Mouse (Mus musculus) kidney, embryonic 14.5 days (tissue): ENCODE data around the gene Fndc8. TPM values are rescaled to one million over a fixed set of nuclear protein-coding genes. Genes with fewer than 3 reads are reported as not detected.

Source experiments
- ATAC-seq: fragments of 200-750 bp; cut with Nextera tagmentation; 2 replicates; pipeline ENCODE4 v1.8.0; 2017; ENCODE audit warnings: moderate number of reproducible peaks, mild to moderate bottlenecking, moderate TSS enrichment, moderate library complexity; ENCODE audit not compliant: low FRiP score, low TSS enrichment
- H3K27ac ChIP-seq: fragments of 300-500 bp; sonication (generic); 2 replicates; pipeline ENCODE4 v1.5.1; 2014; ENCODE audit warnings: low read depth, mild to moderate bottlenecking, low read length, moderate library complexity, mixed read lengths
- H3K27me3 ChIP-seq: fragments of 300-500 bp; sonication (generic); 2 replicates; pipeline ENCODE4 v1.6.1; 2014; ENCODE audit warnings: mild to moderate bottlenecking, low read length; ENCODE audit not compliant: control insufficient read depth, insufficient read depth
- H3K36me3 ChIP-seq: fragments of 300-500 bp; sonication (generic); 2 replicates; pipeline ENCODE4 v1.6.1; 2014; ENCODE audit warnings: low read length, mixed read lengths; ENCODE audit not compliant: control insufficient read depth, insufficient read depth
- H3K4me1 ChIP-seq: fragments of 300-500 bp; sonication (generic); 2 replicates; pipeline ENCODE4 v1.6.1; 2014; ENCODE audit warnings: low read length, mixed read lengths; ENCODE audit not compliant: control insufficient read depth, insufficient read depth
- H3K4me2 ChIP-seq: fragments of 300-500 bp; sonication (generic); replicated peaks from 2 replicates; pipeline ENCODE4 v1.6.1; 2014; ENCODE audit warnings: low read depth, mild to moderate bottlenecking, low read length
- H3K4me3 ChIP-seq: fragments of 300-500 bp; sonication (generic); 2 replicates; pipeline ENCODE4 v1.5.1; 2014; ENCODE audit warnings: mild to moderate bottlenecking, low read length
- H3K9ac ChIP-seq: fragments of 300-500 bp; sonication (generic); 2 replicates; pipeline ENCODE4 v1.6.1; 2014; ENCODE audit warnings: low read depth, mild to moderate bottlenecking, low read length, moderate library complexity
- H3K9me3 ChIP-seq: fragments of 300-500 bp; sonication (generic); 2 replicates; pipeline ENCODE4 v1.6.1; 2016; ENCODE audit warnings: low read length; ENCODE audit not compliant: control insufficient read depth
- WGBS: fragments of 180-500 bp; shearing (Covaris S2); extraction: QIAGEN DNeasy Blood & Tissue Kit; methylation state at CpG from one replicate; pipeline ENCODE4 v1.1.7; 2014; 5-methylcytosine and 5-hydroxymethylcytosine counted together
- polyA plus RNA-seq: library from polyadenylated mRNA; unstranded; fragments of >200 nt; fragmentation: Nextera tagmentation; extraction: Ambion mirVana; gene quantifications from 2 replicates; pipeline ENCODE4 v1.2.1, GENCODE M21; 2014

Fndc8 gene
- polyA plus RNA-seq, 1 experiment from 2014 or later, result 0.19 TPM

GRCm38 (mm10) chr11:82875631-82876030 is 16.3 kb upstream of the Fndc8 start:
- H3K4me3 ChIP-seq, result no peak overlapping the region
- no peaks in the 10 kb centered on the region for H3K27me3 ChIP-seq
- H3K9me3 ChIP-seq, result no peaks in the 10 kb centered on the region
- no peak overlapping the region for H3K9ac ChIP-seq
- no peaks in the 10 kb centered on the region for H3K4me1 ChIP-seq
- H3K27ac ChIP-seq, result no peak overlapping the region
- no peak for ATAC-seq
- H3K36me3 ChIP-seq, result no peaks in the 10 kb centered on the region
- WGBS, result 92% methylated on average over 5 of the region's 5 CpGs
- H3K4me2 ChIP-seq, result no peak overlapping the region

- 45% methylated on average over 7 of the region's 7 CpGs for WGBS
- Histone ChIP-seq H3K36me3 (0 out of 2 replicates have a peak, but pooled peaks cover 3% of the 10 kb centered on the region), H3K9ac (no peak overlapping the region), H3K27me3 (no peaks in the 10 kb centered on the region), H3K4me2 (no peak overlapping the region), H3K4me1 (no peaks in the 10 kb centered on the region), H3K4me3 (no peak overlapping the region), H3K27ac (no peak overlapping the region), H3K9me3 (no peaks in the 10 kb centered on the region)
- ATAC-seq, result peak; percentile 84
These were observed 14.1 kb upstream of the Fndc8 start for GRCm38 (mm10) chr11:82877726-82878344.

- Histone ChIP-seq H3K4me3 (no peak overlapping the region), H3K27ac (no peak overlapping the region), H3K36me3 (0 out of 2 replicates have a peak, but pooled peaks cover 3% of the 10 kb centered on the region), H3K4me1 (no peaks in the 10 kb centered on the region), H3K9me3 (no peaks in the 10 kb centered on the region), H3K9ac (no peak overlapping the region), H3K4me2 (no peak overlapping the region), H3K27me3 (no peaks in the 10 kb centered on the region)
- 46% methylated on average over 8 of the region's 8 CpGs for WGBS
- ATAC-seq, result no peak
These were observed 8.7 kb upstream of the Fndc8 start for GRCm38 (mm10) chr11:82883180-82883579.

GRCm38 (mm10) chr11:82886559-82886958 is 5.4 kb upstream of the Fndc8 start:
- H3K36me3 ChIP-seq, result 0 out of 2 replicates have a peak, but pooled peaks cover 3% of the 10 kb centered on the region
- no peaks in the 10 kb centered on the region for H3K9me3 ChIP-seq
- H3K4me2 ChIP-seq, result no peak overlapping the region
- ATAC-seq, result no peak
- WGBS, result 90% methylated on average over 3 of the region's 3 CpGs
- peaks cover 12% of the 10 kb centered on the region for H3K4me1 ChIP-seq
- H3K9ac ChIP-seq, result no peak overlapping the region
- no peaks in the 10 kb centered on the region; the same call in 1 of the 2 replicates for H3K27me3 ChIP-seq
- no peak overlapping the region for H3K4me3 ChIP-seq
- no peak overlapping the region for H3K27ac ChIP-seq

- Histone ChIP-seq H3K4me1 (peaks cover 12% of the 10 kb centered on the region), H3K27ac (no peak overlapping the region), H3K36me3 (no peaks in the 10 kb centered on the region), H3K9ac (no peak overlapping the region), H3K4me3 (no peak overlapping the region), H3K4me2 (peak overlapping the region; percentile 92; the same call in 1 of the 2 replicates), H3K9me3 (no peaks in the 10 kb centered on the region), H3K27me3 (no peaks in the 10 kb centered on the region; the same call in 1 of the 2 replicates)
- ATAC-seq, result no peak
- 60% methylated on average over 10 of the region's 10 CpGs for WGBS
These were observed 3.4 kb upstream of the Fndc8 start for GRCm38 (mm10) chr11:82888491-82888946.

GRCm38 (mm10) chr11:82889524-82890341 is 2.2 kb upstream of the Fndc8 start:
- WGBS, result 8% methylated on average over 31 of the region's 31 CpGs
- Histone ChIP-seq H3K9me3 (no peaks in the 10 kb centered on the region), H3K4me3 (peak overlapping the region; percentile 58), H3K4me2 (peak overlapping the region; percentile 92), H3K4me1 (peaks cover 12% of the 10 kb centered on the region), H3K27ac (peak overlapping the region; percentile 6), H3K9ac (peak overlapping the region; percentile 61), H3K27me3 (no peaks in the 10 kb centered on the region; the same call in 1 of the 2 replicates), H3K36me3 (no peaks in the 10 kb centered on the region)
- peak; percentile 34 for ATAC-seq

GRCm38 (mm10) chr11:82890342-82890762 is 1.6 kb upstream of the Fndc8 start, which contains the start of gene Rad51d:
Gene Rad51d, minus strand, starts transcription at chr11:82890614.
- Histone ChIP-seq H3K9ac (peak within 1 kb of the TSS; percentile 61), H3K27ac (peak within 1 kb of the TSS; percentile 6), H3K4me3 (peak within 1 kb of the TSS; percentile 58), H3K9me3 (no peaks in the 10 kb centered on the region), H3K4me1 (peaks cover 12% of the 10 kb centered on the region), H3K36me3 (no peaks in the 10 kb centered on the region), H3K27me3 (no peaks in the 10 kb centered on the region; the same call in 1 of the 2 replicates), H3K4me2 (peak within 1 kb of the TSS; percentile 92)
- WGBS, result under 1% methylated on average over 25 of the region's 26 CpGs
- peak; percentile 94 for ATAC-seq

- 83% methylated on average over 10 of the region's 10 CpGs for WGBS
- peaks cover 27% of the 10 kb centered on the region for H3K36me3 ChIP-seq
- ATAC-seq, result no peak
These were observed 5.6 kb downstream of the Fndc8 start for GRCm38 (mm10) chr11:82897478-82897877.

GRCm38 (mm10) chr11:82899720-82900119 is 7.8 kb downstream of the Fndc8 start:
- Histone ChIP-seq H3K27me3 (no peaks in the 10 kb centered on the region), H3K4me1 (no peaks in the 10 kb centered on the region), H3K9ac (no peak overlapping the region), H3K9me3 (no peaks in the 10 kb centered on the region), H3K4me2 (no peak overlapping the region), H3K4me3 (no peak overlapping the region), H3K27ac (no peak overlapping the region), H3K36me3 (peaks cover 50% of the 10 kb centered on the region)
- ATAC-seq, result no peak
- 97% methylated on average over 5 of the region's 5 CpGs for WGBS

More at GRCm38 (mm10) chr11:82897478-82897877, 5.6 kb downstream of the Fndc8 start:
- Histone ChIP-seq H3K4me2 (no peak overlapping the region), H3K27me3 (no peaks in the 10 kb centered on the region), H3K9me3 (no peaks in the 10 kb centered on the region), H3K27ac (no peak overlapping the region), H3K9ac (no peak overlapping the region), H3K4me1 (no peaks in the 10 kb centered on the region), H3K4me3 (no peak overlapping the region)
